Mouse (Mus musculus) skeletal muscle tissue, adult 2 months (tissue): ENCODE data around the gene Nrxn3.

Source experiments
- DNase-seq: peaks from one replicate; pipeline ENCODE4 v3.0.0-alpha.2; 2012; ENCODE audit warnings: low read depth, low spot score

Nrxn3 gene

DNA sequence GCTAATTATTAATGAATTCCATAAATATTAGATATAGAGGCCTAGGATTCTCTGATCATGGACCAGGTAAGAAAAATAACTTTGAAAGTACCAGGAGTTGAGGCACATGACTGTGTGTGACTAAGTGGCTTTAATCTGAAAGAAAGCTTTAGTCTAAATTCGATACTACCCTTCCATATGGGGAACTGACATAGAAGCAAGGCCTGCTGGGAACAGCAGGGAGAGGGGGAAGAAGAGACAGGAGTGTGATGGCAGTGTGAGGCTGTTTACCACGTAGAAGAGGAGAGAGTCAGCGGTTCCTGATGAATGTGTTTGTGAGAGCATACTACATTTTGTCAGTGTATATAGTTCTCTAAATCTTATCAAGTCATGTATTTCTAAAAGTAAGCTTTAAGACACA, 202.2 kb downstream of the Nrxn3 start:
- DNase-seq, result no peak

DNA sequence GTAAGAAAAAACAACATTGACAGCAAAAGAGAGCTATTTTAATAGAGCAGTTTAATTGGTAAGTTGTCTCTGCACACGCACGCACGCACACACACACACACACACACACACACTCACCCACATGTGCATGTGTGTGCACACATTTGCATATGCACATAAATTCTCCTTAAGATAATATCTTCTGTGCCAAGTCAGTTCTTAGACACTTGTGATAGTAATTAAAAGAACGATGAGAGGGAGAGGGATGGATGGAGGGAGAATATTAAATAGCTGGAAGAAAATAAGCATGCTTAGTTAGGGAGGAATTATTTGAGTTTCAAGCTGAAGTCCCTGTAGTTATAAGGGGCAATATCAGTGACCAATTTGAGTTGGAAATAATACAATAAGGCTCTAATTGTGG, 203.6 kb downstream of the Nrxn3 start:
- no peak for DNase-seq

DNA sequence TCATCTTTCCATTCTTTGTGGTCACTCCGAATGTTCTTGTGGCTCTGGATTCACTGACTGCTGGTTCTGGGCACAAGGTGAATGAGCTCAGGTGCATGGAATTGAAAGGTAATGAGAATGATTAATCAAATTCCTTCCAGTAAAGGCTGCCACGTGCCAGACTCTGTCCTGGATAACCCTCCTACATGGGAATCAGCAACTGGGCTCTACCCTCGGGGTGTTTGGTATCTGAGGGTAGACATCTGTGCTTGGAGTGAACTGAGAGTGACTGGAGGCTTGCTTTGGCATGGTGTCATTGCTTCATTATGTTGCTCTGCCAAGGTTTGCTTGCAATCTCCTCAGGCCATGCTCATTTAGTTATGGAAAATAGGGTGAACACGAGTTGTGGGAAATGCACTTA, 209.0 kb downstream of the Nrxn3 start:
- DNase-seq, result no peak

DNA sequence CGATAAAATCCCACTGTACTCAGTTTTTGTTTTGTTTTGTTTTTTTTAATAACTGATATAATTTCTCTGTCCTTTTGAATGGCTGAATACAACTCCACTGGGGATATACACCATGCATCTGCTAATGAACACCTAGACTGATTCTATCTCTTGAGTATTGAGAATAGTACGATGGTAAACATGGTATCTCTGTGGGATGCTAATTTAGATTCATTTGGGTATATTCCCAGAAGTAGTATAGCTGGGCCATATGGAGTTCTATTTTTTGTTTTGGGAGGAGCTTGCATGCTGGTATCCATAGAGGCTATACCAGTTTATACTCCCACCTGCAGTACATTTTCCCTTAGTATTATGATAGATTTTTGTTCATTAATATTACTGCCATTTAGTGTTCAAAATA, 217.0 kb downstream of the Nrxn3 start:
- no peak for DNase-seq

DNA sequence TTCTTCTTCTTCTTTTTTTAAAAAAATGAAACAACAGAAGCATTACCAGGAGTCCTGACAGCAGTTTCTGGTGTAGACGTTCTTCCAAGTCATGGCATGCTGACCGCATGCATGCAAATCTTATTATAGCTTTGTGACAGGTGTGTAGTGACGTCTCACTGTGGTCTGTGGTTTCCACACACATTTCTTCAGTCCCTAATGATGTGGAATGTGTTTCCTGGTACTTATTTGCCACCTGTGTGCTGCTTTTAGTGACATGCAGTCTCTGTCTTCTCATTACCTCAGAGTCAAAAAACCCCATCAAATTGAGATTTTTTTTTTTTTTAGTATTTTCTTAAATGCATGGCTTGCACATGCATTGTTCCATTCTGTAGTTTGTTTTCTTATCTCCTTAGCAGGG, 222.3 kb downstream of the Nrxn3 start:
- DNase-seq, result no peak

DNA sequence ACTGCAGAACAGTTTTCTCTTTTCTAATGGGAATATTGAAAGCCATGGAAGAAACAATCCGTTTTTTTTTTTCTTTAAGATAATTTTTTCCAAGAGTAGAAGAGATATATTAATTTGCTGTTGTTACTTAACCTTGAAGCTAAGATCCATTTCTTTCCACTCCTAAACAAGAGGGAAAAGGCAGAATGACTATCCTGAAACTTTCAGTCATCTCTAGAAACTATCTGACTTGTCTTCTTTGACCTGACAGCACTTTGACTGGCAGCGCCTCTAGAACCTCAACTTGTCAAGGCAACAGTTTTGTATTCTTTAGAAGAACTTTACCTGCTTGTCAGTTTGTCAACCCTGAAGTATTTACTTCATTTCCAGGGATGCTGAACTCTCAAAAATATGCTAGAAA, 227.2 kb downstream of the Nrxn3 start:
- no peak for DNase-seq

DNA sequence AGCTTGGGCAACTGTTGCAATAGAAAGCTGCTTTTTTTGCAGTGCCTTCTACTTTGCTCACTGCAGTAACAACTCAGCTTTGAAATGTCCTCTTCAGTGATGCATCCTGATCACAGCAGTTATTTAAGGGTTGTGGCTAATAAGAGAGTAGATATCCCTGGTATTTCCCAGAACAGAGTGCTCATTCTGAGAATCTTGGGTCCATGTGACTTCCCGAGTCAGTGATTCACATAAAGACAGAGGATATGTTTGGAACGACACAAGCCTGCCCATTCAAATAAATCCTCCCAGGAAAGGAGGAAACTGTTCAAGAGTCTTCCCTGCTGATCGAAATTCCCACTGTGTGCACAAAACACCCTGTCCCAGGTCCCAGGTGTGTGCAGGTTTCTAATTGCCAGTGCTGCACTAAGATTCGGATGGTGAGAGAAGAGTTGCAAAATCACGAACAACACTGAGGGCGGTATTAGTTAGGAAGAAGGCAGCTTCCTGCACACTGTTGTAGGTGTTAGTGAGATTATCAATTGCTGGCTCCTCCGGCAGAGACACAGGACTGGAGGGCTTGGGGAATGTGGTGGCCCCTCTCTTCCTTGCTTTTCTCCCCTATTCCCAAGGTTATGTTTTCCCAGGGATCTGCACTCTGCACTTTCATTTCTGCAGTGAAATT, 230.4 kb downstream of the Nrxn3 start:
- DNase-seq, result no peak

DNA sequence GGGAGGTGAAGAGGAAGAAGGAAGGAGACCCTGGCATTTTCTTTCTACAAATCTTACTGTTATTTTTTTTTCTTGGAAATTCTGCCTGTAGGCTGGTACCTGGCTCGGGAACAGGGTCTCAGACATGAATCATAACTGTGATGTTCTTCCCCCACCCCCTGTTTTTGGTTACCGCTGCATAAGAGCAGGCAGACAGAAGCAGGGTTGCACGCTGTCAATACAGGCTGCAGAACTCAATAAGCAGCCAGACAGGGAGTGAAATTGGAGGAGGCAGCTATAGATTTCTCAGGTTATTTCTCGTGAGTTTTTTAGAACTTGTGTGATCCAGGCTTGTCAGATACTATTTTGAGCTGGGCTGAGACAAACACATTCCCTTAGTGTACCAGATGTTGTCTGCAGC, 231.1 kb downstream of the Nrxn3 start:
- no peak for DNase-seq

DNA sequence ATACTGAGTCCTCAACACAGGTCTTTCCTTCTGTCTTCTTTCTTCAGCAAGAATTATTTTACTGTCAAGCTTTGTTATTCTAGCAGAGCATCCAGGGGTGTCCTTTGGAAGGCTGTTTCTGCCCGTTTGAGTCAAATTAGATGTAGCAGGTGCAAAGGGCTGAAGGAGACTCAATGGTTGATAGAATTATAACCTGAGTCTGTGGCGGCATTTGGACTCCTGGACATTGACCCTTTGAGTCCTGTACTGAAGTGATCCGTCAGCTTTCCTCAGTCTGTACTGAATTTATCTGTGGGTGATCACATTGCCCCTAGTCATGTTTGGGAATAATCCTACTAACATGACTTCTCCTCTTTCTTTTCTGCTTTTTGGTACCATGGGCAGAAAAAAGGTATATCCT, 234.8 kb downstream of the Nrxn3 start:
- no peak for DNase-seq

DNA sequence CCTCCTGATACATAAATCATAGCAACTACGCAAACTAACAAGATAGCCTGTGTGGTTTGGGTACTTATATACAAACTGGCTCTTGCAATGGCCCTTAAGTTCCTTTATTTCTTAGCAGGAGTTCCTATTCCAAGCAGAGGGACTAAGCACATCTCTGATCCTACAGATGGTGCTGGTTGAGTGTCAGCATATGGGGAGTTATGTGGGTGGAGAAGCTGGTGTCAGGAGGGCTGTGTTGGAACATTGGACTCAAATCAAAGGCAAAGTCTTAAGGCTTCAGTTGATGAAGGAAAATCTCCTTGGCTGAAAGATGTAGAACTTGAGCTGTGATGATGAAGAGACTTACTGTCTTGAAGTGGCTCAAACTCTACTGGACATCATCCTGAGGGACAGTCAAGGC, 238.1 kb downstream of the Nrxn3 start:
- DNase-seq, result no peak

DNA sequence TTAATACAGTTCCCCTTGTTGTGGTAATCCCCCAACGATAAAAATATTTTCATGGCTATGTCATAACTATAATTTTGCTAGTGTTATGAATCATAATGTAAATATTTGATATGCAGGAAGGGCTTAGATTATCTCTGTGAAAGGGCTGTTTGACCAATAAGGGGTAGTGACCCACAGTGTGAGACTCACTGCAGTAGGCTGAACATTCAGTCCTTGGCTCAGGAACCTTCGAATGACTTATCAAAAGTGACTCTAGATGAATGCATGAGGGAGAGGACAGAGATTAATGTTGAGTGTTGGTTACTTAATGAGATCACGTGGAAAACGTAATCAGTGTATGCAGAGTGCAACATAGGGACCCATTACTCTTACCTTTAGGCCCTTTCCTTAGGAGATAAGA, 243.7 kb downstream of the Nrxn3 start:
- no peak for DNase-seq

DNA sequence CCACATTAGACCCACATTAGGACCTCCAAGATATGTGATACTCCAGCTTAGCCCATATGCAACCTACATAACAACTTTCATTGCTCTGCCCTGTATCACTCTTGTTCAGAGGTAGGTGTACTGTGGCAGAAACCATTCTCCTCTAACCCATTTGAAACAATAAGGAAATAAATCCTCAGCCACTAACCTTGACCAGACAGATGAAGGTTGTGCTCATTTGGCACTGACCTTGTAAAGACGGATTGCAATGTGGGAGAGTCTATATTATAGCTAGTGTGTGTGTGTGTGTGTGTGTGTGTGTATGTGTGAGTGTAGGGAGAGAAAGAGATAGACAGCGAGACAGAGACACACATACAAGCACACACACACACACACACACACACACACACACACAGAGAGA, 253.9 kb downstream of the Nrxn3 start:
- no peak for DNase-seq

DNA sequence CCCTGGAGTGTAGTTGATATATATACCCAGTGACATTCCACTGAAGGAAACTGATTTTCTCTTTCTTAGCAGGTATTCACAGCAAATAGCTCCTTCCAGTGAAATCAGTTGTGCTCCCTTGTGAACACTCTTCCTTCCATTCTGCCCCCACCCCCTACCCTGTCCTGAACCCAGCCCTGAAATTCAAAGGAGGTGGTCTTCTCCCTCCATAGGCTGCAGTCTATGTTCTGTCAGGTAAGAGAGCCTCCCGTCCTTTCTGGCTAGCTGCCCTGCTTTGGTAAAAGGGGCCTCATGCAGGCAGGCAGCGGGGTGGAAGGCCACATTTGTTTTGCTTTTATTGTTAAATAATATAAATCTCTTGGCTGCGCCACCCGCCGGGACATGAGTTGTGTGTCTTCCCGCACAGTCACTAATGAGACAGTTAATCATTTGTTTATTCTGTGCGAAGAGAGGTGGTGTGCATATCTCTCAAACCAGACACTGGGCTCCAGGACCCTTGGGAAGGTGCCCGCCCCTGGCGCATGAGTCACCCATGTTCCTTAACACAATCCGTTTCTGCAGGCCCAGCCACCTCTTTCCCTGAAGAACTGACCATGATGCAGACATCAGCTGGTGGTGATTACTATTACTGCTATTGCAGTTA, 261.1 kb downstream of the Nrxn3 start:
- DNase-seq, result no peak

DNA sequence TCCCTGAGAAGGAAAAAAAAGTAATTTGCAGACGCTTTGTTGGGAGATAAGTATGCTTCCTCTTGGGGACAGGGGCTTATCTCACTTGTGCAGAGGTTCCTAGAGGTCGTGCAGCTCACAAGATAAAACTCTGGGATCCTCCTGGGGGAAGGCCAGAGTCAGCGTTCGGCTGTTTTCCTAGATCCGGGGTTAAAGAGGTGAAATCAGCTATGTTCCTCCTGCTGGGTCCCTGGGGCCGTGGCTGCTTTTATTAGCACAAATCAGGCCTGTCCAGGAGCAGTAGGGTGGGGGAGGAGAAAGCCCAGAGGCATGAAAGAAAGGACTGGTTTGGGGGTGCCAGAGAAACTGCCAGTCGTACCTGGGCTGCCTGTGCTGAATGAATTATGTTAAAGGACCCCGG, 261.7 kb downstream of the Nrxn3 start:
- DNase-seq, result no peak

DNA sequence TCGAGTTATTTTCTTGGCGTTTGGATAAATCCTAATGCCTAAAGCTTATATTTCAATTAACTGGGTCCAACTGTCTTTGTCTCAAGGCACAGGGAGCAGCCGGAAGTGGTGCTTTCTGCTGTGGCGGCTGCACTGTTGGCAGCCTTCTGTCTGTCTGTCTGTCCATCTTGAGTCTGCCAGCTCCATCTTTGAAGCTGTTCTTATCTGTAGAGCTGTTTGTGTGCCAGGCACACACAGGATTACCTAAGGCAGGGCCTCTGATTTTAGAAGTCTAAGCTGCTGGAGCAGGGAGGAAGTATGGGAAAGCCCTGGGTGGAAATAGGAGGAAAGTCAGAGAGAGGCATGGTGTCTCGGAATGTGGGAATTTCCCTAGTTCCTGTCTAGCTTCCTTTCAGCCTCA, 262.1 kb downstream of the Nrxn3 start:
- no peak for DNase-seq

DNA sequence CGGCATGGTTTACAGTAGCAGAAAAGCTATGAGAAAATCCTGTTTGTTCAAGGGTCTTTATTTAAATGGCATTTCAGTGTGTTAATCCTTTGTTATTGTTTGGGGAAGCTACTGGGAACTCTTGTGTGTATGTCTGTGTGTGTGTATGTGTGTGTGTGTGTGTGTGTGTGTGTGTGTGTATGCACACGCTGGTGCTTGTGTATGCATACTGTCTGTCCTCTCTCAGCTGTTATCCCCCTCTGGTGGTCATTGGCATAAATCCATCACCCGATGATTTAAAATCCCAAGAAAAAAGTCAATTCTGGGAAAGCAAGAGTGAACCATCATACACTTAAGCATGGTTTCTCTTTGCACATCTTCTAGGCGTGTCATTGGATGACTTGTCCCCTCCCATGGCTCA, 264.4 kb downstream of the Nrxn3 start:
- DNase-seq, result no peak

DNA sequence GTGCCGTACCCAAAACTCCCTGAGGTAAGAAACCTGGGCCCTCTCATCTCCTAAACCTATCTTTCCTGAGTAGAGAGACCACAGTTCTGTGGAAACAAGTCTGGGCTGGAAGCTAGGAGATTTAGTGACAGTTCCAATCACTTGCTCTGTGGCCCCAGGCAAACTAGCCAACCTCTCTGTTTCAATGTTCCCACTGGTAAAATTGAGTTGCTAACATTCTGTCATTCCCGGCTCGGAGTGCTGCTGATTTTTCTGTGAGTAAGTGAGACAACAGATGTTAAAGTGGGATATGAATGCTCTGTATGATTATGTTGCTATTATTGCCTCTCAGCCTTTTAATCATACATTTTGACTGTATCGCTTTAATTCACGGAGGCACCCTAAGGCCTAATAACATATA, 268.1 kb downstream of the Nrxn3 start:
- no peak for DNase-seq

DNA sequence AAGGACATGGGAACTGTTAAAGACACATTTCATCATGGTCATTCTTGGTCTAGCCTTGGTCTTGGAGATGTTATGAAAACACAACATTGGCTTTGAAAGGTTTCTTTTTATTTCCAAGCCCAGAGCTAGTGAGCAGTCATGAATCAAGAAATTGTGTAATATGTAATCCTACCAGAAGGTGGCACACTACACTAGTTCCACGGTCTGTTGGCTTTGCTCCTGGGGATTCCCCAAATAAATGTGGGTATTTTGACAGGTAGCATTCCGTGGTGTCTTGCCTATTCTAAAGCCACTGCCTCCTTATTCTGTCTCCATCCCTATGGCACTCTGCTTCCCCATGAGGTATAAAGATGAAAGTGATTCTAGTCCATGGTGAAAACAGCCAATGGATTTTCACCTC, 269.5 kb downstream of the Nrxn3 start:
- DNase-seq, result peak; percentile 0

DNA sequence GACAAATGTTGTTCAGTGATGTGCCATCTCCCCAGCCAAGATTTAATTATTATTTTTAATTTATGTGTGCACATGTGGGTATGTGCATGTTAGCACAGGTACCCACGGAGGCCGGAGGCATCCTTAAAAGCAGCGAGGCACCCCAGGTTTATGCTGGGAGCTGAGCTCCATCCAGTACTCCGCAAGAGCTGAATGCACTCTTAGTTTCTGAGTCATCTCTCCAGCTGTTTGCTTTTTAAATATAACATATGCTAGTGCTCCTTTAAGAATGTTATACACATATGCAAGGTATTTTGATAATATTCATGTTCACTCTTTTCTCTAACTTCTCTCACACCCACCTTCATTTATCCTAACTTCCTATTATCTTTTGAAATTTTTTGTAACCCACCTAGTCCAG, 271.1 kb downstream of the Nrxn3 start:
- DNase-seq, result no peak

DNA sequence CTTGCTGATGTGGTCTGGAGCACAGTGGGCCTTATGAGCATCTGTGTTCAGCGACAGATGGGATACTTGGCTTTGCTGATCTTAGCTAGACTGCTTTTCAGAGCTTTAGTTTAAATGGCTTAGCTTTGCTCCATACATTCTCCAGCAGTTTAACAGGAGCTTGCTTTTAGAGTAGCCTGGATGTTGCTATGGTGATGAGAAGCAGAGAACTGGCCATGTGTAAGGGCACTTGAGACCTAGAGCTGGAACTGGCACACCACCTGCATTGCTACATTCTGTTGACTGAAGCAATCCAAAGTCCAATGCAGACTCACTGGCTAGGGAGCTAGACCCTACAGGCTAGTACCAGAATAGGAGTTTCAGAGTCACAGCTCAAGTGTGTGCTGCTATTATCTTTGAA, 293.8 kb downstream of the Nrxn3 start:
- DNase-seq, result no peak

DNA sequence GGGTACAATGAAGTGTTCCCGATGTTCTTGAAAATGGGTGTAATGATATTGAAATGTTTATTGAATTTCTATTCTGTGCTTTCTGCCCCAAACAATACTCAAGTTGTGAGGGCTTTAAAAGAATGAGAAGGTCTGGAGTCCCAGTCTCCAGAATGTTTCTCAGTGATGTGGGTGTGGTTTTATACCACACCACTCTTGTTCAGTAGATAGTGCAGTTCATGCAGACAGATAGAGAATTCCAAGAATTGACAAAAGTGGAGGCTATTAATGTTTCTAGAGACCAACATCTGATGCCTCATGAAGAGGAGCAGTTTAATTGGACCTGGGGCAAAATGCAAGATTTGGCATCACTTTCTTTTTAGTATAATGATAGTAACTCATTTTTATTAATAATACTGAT, 302.5 kb downstream of the Nrxn3 start:
- DNase-seq, result no peak

DNA sequence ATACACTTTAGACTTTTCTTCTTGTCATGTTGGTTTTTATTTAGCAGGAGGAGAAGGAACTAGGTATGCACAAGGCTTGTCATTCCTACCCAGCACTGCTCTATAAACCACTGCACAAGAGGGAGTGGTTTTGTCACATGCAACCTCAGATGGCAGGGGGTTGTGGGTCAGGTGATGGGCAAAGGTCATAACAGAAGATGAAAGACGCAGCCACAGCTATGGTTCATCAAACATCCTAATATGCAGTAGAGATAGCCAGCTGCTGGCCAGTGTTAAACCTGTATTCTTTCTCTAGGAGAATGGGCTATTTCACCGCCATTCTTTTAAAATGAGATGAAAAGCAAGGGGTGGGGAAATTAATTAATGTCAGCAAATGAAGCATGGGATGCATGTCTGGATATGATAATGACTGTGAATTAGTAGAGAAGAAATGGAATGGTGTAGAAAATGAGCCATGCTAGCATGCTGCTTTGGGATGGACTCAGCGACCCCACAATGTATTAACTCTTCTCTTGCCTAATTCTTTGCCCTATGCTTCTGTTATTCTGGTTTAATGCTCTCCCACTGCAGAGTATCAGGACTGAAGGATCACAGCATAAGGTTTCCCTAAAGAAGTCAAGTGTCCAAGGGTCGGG, 313.4 kb downstream of the Nrxn3 start:
- DNase-seq, result no peak

DNA sequence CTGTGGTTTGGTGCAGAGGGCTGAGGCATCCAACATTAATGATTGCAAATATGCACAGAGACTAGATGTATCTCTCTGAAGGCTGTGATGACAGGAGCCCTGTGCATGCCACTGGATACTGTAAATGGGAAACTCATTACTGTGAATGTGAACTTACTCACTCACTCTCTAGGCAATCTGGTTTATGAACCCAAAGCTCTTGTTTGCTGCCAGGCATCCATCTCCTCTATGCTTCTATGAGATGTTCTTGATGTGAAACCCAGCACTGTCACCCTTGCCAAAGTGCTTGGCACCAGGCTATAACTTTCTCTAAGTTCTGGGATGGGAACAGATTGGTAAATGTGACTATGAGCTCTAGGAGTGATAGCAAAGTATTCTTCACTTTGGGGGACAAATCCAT, 317.5 kb downstream of the Nrxn3 start:
- no peak for DNase-seq
